ENCODE assay signal across 20 mouse cellular contexts in the genomic region with DNA sequence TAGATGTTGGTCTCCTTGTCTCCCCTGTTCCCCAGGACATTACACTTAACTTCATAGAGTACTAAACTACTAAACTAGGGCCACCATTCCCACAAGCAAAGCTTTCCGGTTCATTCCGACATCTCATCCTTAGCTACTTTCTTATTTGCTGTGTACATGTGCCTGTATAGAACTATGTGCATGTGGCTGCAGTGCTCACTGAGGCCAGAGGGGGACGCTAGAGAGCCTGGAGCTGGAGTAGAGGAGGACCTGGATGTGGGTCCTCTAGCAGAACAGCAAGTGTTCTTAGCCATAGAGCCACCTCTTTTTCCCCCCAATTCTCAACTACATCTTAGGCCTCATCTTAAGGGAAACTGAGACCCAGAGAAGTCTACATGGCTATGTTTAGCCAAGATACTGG. TPM values are rescaled to one million over a fixed set of nuclear protein-coding genes. Genes with fewer than 3 reads are reported as not detected.
DNase-seq lines count a peak whose midpoint lies in the region; ATAC-seq and TF ChIP-seq lines count a peak whose summit lies in the region.
"Had no signal": no experiment of that assay in that cellular context is flagged by ENCODE, and none has a peak within 500 bp of the region (broad histone marks: within the 10 kb centered on the region; RNA-seq: fewer than 3 reads in every experiment).

No protein-coding gene starts in this region.

- no peak overlapping the region for H3K4me2 ChIP-seq in forebrain, embryonic 13.5 days
- no peak overlapping the region for H3K4me2 ChIP-seq in forebrain, embryonic 14.5 days (ENCODE audit: low read length)
- H3K4me2 ChIP-seq in kidney, embryonic 15.5 days: no peak overlapping the region
- no peak overlapping the region for H3K4me2 ChIP-seq in midbrain, embryonic 11.5 days
- H3K4me2 ChIP-seq in stomach, postnatal 0 days (replicated peaks; ENCODE audit: low read depth): no peak overlapping the region
- H3K4me2 ChIP-seq: liver, embryonic 12.5 days; neural tube, embryonic 13.5 days had no signal

- DNase-seq in forebrain, embryonic 14.5 days (ENCODE audit: low spot score): no peak
- no peak for DNase-seq in kidney, adult 2 months
- peak; percentile 39 for DNase-seq in midbrain, embryonic 11.5 days (ENCODE audit: low spot score, missing footprints)
- no peak for DNase-seq in midbrain, embryonic 10.5 days (ENCODE audit: low spot score)
- no peak for DNase-seq in stomach, postnatal 0 days (ENCODE audit: low spot score)
- no peak for DNase-seq in T-cell, adult 2 months (ENCODE audit: low spot score)
- DNase-seq: cerebellum, adult 9-11 months; gastrocnemius, postnatal 25 days; heart, postnatal 14 days; kidney, adult 9 months; layer of hippocampus, postnatal 36 days; left cerebral cortex, postnatal 4 days; right cerebral cortex, postnatal 14 days; thymus, postnatal 36 days had no signal

- ATAC-seq in forebrain, embryonic 13.5 days: no peak
- no peak for ATAC-seq in forebrain, embryonic 14.5 days
- no peak for ATAC-seq in kidney, embryonic 15.5 days (replicated peaks; ENCODE audit: low FRiP score)
- no peak for ATAC-seq in midbrain, embryonic 11.5 days (ENCODE audit: low FRiP score)
- no peak for ATAC-seq in stomach, postnatal 0 days (ENCODE audit: low FRiP score, low TSS enrichment)
- ATAC-seq: hindbrain, embryonic 16.5 days; liver, embryonic 12.5 days had no signal

- peaks cover 14% of the 10 kb centered on the region for H3K4me1 ChIP-seq in forebrain, embryonic 13.5 days
- no peaks in the 10 kb centered on the region for H3K4me1 ChIP-seq in forebrain, embryonic 14.5 days (ENCODE audit: control insufficient read depth, insufficient read depth, low read length)
- H3K4me1 ChIP-seq in kidney, adult 2 months (ENCODE audit: control insufficient read depth, insufficient read depth, low read length): no peaks in the 10 kb centered on the region
- no peaks in the 10 kb centered on the region for H3K4me1 ChIP-seq in kidney, embryonic 15.5 days
- H3K4me1 ChIP-seq in midbrain, embryonic 11.5 days (ENCODE audit: control insufficient read depth, insufficient read depth, low read length): peaks cover 11% of the 10 kb centered on the region
- H3K4me1 ChIP-seq in midbrain, embryonic 10.5 days: peaks cover 33% of the 10 kb centered on the region
- no peaks in the 10 kb centered on the region for H3K4me1 ChIP-seq in stomach, postnatal 0 days (replicated peaks; ENCODE audit: control insufficient read depth, insufficient read depth)
- H3K4me1 ChIP-seq: liver, embryonic 12.5 days; neural tube, embryonic 13.5 days had no signal

- no peak overlapping the region for H3K9ac ChIP-seq in forebrain, embryonic 13.5 days
- H3K9ac ChIP-seq in forebrain, embryonic 14.5 days (ENCODE audit: low read length): no peak overlapping the region
- H3K9ac ChIP-seq in kidney, embryonic 15.5 days: no peak overlapping the region
- no peak overlapping the region for H3K9ac ChIP-seq in midbrain, embryonic 11.5 days (ENCODE audit: low read length)
- H3K9ac ChIP-seq in stomach, postnatal 0 days (ENCODE audit: low read length): no peak overlapping the region
- H3K9ac ChIP-seq: liver, embryonic 12.5 days; neural tube, embryonic 13.5 days had no signal

- no peaks in the 10 kb centered on the region for H3K36me3 ChIP-seq in forebrain, embryonic 13.5 days (ENCODE audit: poor library complexity, severe bottlenecking)
- no peaks in the 10 kb centered on the region for H3K36me3 ChIP-seq in forebrain, embryonic 14.5 days (ENCODE audit: control insufficient read depth, insufficient read depth, low read length)
- H3K36me3 ChIP-seq in kidney, adult 2 months (ENCODE audit: control insufficient read depth, insufficient read depth, low read length): no peaks in the 10 kb centered on the region
- H3K36me3 ChIP-seq in kidney, embryonic 15.5 days: no peaks in the 10 kb centered on the region
- H3K36me3 ChIP-seq in midbrain, embryonic 11.5 days (ENCODE audit: control insufficient read depth, insufficient read depth, low read length): no peaks in the 10 kb centered on the region
- no peaks in the 10 kb centered on the region for H3K36me3 ChIP-seq in midbrain, embryonic 10.5 days
- no peaks in the 10 kb centered on the region for H3K36me3 ChIP-seq in stomach, postnatal 0 days (ENCODE audit: control insufficient read depth, insufficient read depth, low read length)
- H3K36me3 ChIP-seq: liver, embryonic 12.5 days; neural tube, embryonic 13.5 days had no signal

- peaks cover 19% of the 10 kb centered on the region for H3K27me3 ChIP-seq in forebrain, embryonic 13.5 days
- peaks cover 10% of the 10 kb centered on the region for H3K27me3 ChIP-seq in forebrain, embryonic 14.5 days (replicated peaks; ENCODE audit: control insufficient read depth, insufficient read depth, low read length)
- H3K27me3 ChIP-seq in kidney, adult 2 months (replicated peaks; ENCODE audit: control insufficient read depth, insufficient read depth, low read length): no peaks in the 10 kb centered on the region
- 0 out of 2 replicates have a peak, but pooled peaks cover 7% of the 10 kb centered on the region for H3K27me3 ChIP-seq in kidney, embryonic 15.5 days
- peaks cover 2% of the 10 kb centered on the region; the same call in 1 of the 2 replicates for H3K27me3 ChIP-seq in midbrain, embryonic 11.5 days (ENCODE audit: control insufficient read depth, insufficient read depth, low read length)
- H3K27me3 ChIP-seq in midbrain, embryonic 10.5 days (ENCODE audit: low read depth, poor library complexity, severe bottlenecking): peaks cover 34% of the 10 kb centered on the region
- H3K27me3 ChIP-seq in stomach, postnatal 0 days (ENCODE audit: control insufficient read depth, insufficient read depth, low read length): no peaks in the 10 kb centered on the region

- TF ChIP-seq CTCF in kidney, adult 2 months (conservative IDR thresholded peaks at IDR 0.05; ENCODE audit: insufficient read depth, insufficient read length, low read depth, low read length): 0 out of 2 replicates have a peak, but pooled peaks have one; percentile 6
- TF ChIP-seq CTCF in stomach, postnatal 0 days (IDR thresholded peaks at IDR 0.05; ENCODE audit: low read depth): peak; percentile 36; the same call in 1 of the 2 replicates

- H3K9me3 ChIP-seq in forebrain, embryonic 13.5 days (replicated peaks): no peaks in the 10 kb centered on the region
- H3K9me3 ChIP-seq in forebrain, embryonic 14.5 days (replicated peaks; ENCODE audit: control insufficient read depth, low read length): no peaks in the 10 kb centered on the region
- H3K9me3 ChIP-seq in kidney, embryonic 15.5 days (replicated peaks): no peaks in the 10 kb centered on the region
- H3K9me3 ChIP-seq in midbrain, embryonic 11.5 days (ENCODE audit: control insufficient read depth, low read length): no peaks in the 10 kb centered on the region
- no peaks in the 10 kb centered on the region for H3K9me3 ChIP-seq in midbrain, embryonic 10.5 days (replicated peaks)
- H3K9me3 ChIP-seq in stomach, postnatal 0 days (ENCODE audit: control insufficient read depth, low read length): no peaks in the 10 kb centered on the region
- H3K9me3 ChIP-seq: liver, embryonic 12.5 days; neural tube, embryonic 13.5 days had no signal

- TF ChIP-seq POLR2A in kidney, adult 2 months (IDR thresholded peaks at IDR 0.05; ENCODE audit: low read depth, low read length): no peak

- 0 out of 2 replicates have a peak overlapping the region, but pooled peaks have one; percentile 2 for H3K27ac ChIP-seq in forebrain, embryonic 13.5 days
- H3K27ac ChIP-seq in forebrain, embryonic 14.5 days (ENCODE audit: low read depth, low read length): no peak overlapping the region
- no peak overlapping the region for H3K27ac ChIP-seq in kidney, adult 2 months (ENCODE audit: insufficient read depth, low read depth, low read length)
- no peak overlapping the region for H3K27ac ChIP-seq in kidney, embryonic 15.5 days
- H3K27ac ChIP-seq in midbrain, embryonic 11.5 days (ENCODE audit: low read depth, low read length): no peak overlapping the region
- H3K27ac ChIP-seq in midbrain, embryonic 10.5 days (replicated peaks): no peak overlapping the region
- H3K27ac ChIP-seq in stomach, postnatal 0 days (replicated peaks): no peak overlapping the region
- H3K27ac ChIP-seq: liver, embryonic 12.5 days; neural tube, embryonic 13.5 days had no signal

- 83% methylated on average over 3 of the region's 3 CpGs for WGBS in forebrain, embryonic 13.5 days
- WGBS in forebrain, embryonic 14.5 days: 82% methylated on average over 3 of the region's 3 CpGs
- 81% methylated on average over 3 of the region's 3 CpGs for whole genome bisulfite sequencing in kidney, adult 2 months
- 78% methylated on average over 3 of the region's 3 CpGs for WGBS in kidney, embryonic 15.5 days
- 79% methylated on average over 3 of the region's 3 CpGs for WGBS in midbrain, embryonic 11.5 days
- whole genome bisulfite sequencing in midbrain, embryonic 10.5 days: 84% methylated on average over 3 of the region's 3 CpGs
- 76% methylated on average over 3 of the region's 3 CpGs for WGBS in stomach, postnatal 0 days

- no peak for TF ChIP-seq EP300 in stomach, postnatal 0 days (optimal IDR thresholded peaks at IDR 0.05)

- no peak overlapping the region for H3K4me3 ChIP-seq in forebrain, embryonic 13.5 days
- no peak overlapping the region for H3K4me3 ChIP-seq in forebrain, embryonic 14.5 days (ENCODE audit: low read depth, low read length)
- H3K4me3 ChIP-seq in kidney, adult 2 months (ENCODE audit: insufficient read depth, low read depth, low read length): no peak overlapping the region
- no peak overlapping the region for H3K4me3 ChIP-seq in kidney, embryonic 15.5 days (replicated peaks)
- H3K4me3 ChIP-seq in midbrain, embryonic 11.5 days (ENCODE audit: low read depth, low read length): no peak overlapping the region
- H3K4me3 ChIP-seq in midbrain, embryonic 10.5 days: no peak overlapping the region
- no peak overlapping the region for H3K4me3 ChIP-seq in stomach, postnatal 0 days (ENCODE audit: low read depth, low read length)
- H3K4me3 ChIP-seq: liver, embryonic 12.5 days; neural tube, embryonic 13.5 days had no signal

RNA-seq across cellular contexts. Expression of gene Tmem130, which starts 36.1 kb away (rescaled TPM):
- 79.2 and 94.8 TPM in 2 replicates for polyA plus RNA-seq in forebrain, embryonic 13.5 days (2015; fragmentation: Nextera tagmentation; extraction: Ambion mirVana)
- 108 and 139 TPM in 2 replicates for polyA plus RNA-seq in forebrain, embryonic 14.5 days (2014; fragmentation: Nextera tagmentation; extraction: Ambion mirVana)
- polyA plus RNA-seq in kidney, adult 2 months (2012; rRNA removed): 0.26 and 0.55 TPM in 2 replicates
- 0.50 and 2.5 TPM in 2 replicates for polyA plus RNA-seq in kidney, embryonic 15.5 days (2015; fragmentation: Nextera tagmentation; extraction: Ambion mirVana)
- 20.1 and 20.6 TPM in 2 replicates for polyA plus RNA-seq in midbrain, embryonic 11.5 days (2014; fragmentation: Nextera tagmentation; extraction: Ambion mirVana)
- 2.5 and 10.9 TPM in 2 replicates for polyA plus RNA-seq in midbrain, embryonic 10.5 days (2016; fragmentation: Nextera tagmentation; extraction: Ambion mirVana)
- 2.9 and 3.2 TPM in 2 replicates for polyA plus RNA-seq in stomach, postnatal 0 days (2015; fragmentation: Nextera tagmentation; extraction: Ambion mirVana)
- polyA plus RNA-seq: spleen, adult 2 months had no signal

RNA-seq across cellular contexts. Expression of gene Trrap, which starts 42.0 kb away (rescaled TPM):
- 80.9 and 82.1 TPM in 2 replicates for polyA plus RNA-seq in forebrain, embryonic 13.5 days (2015; fragmentation: Nextera tagmentation; extraction: Ambion mirVana)
- polyA plus RNA-seq in forebrain, embryonic 14.5 days (2014; fragmentation: Nextera tagmentation; extraction: Ambion mirVana): 54.0 and 63.6 TPM in 2 replicates
- polyA plus RNA-seq in kidney, adult 2 months (2012; rRNA removed): 71.7 and 79.7 TPM in 2 replicates
- 70.0 and 84.0 TPM in 2 replicates for polyA plus RNA-seq in kidney, embryonic 15.5 days (2015; fragmentation: Nextera tagmentation; extraction: Ambion mirVana)
- polyA plus RNA-seq in midbrain, embryonic 11.5 days (2014; fragmentation: Nextera tagmentation; extraction: Ambion mirVana): 85.1 and 91.8 TPM in 2 replicates
- polyA plus RNA-seq in midbrain, embryonic 10.5 days (2016; fragmentation: Nextera tagmentation; extraction: Ambion mirVana): 69.8 and 81.2 TPM in 2 replicates
- polyA plus RNA-seq in stomach, postnatal 0 days (2015; fragmentation: Nextera tagmentation; extraction: Ambion mirVana): 22.7 TPM in 2 replicates
